13 mouse cellular contexts compared by ENCODE assay signal in genomic region chr17:79891944-79892343, GRCm38 (mm10). TPM values are rescaled to one million over a fixed set of nuclear protein-coding genes. Genes with fewer than 3 reads are reported as not detected.
DNase-seq lines count a peak whose midpoint lies in the region; ATAC-seq and TF ChIP-seq lines count a peak whose summit lies in the region.
"Had no signal": no experiment of that assay in that cellular context is flagged by ENCODE, and none has a peak within 500 bp of the region (broad histone marks: within the 10 kb centered on the region; RNA-seq: fewer than 3 reads in every experiment).

No protein-coding gene starts in this region.

- DNase-seq in kidney, postnatal 0 days (ENCODE audit: low spot score): peak; percentile 54
- no peak for DNase-seq in kidney, postnatal 36 days
- DNase-seq in R1 (ENCODE audit: low read depth, low spot score): peak; percentile 32
- DNase-seq in embryo, embryonic 11 days: peak; percentile 41
- DNase-seq in forebrain, embryonic 14.5 days (ENCODE audit: low spot score): no peak
- DNase-seq: layer of hippocampus, adult 9-11 months had no signal

- H3K36me3 ChIP-seq in kidney, postnatal 0 days (ENCODE audit: insufficient read depth, low read length): no peaks in the 10 kb centered on the region
- no peaks in the 10 kb centered on the region; the same call in 1 of the 2 replicates for H3K36me3 ChIP-seq in liver, embryonic 15.5 days (replicated peaks)
- H3K36me3 ChIP-seq in forebrain, embryonic 14.5 days (ENCODE audit: control insufficient read depth, insufficient read depth, low read length): no peaks in the 10 kb centered on the region
- no peaks in the 10 kb centered on the region for H3K36me3 ChIP-seq in midbrain, embryonic 16.5 days (ENCODE audit: control insufficient read depth, insufficient read depth, low read length)
- H3K36me3 ChIP-seq: embryonic facial prominence, embryonic 12.5 days; limb, embryonic 15.5 days had no signal

- H3K9me3 ChIP-seq in kidney, postnatal 0 days (replicated peaks; ENCODE audit: low read length): no peaks in the 10 kb centered on the region
- H3K9me3 ChIP-seq in liver, embryonic 15.5 days (replicated peaks): no peaks in the 10 kb centered on the region
- no peaks in the 10 kb centered on the region for H3K9me3 ChIP-seq in forebrain, embryonic 14.5 days (replicated peaks; ENCODE audit: control insufficient read depth, low read length)
- no peaks in the 10 kb centered on the region for H3K9me3 ChIP-seq in midbrain, embryonic 16.5 days (replicated peaks; ENCODE audit: control insufficient read depth, low read length, poor library complexity, severe bottlenecking)
- H3K9me3 ChIP-seq: embryonic facial prominence, embryonic 12.5 days; heart, embryonic 10.5 days; limb, embryonic 15.5 days had no signal

- no peaks in the 10 kb centered on the region for H3K27me3 ChIP-seq in kidney, postnatal 0 days (ENCODE audit: insufficient read depth, low read length)
- peaks cover 8% of the 10 kb centered on the region for H3K27me3 ChIP-seq in liver, embryonic 15.5 days
- H3K27me3 ChIP-seq in forebrain, embryonic 14.5 days (replicated peaks; ENCODE audit: control insufficient read depth, insufficient read depth, low read length): no peaks in the 10 kb centered on the region
- H3K27me3 ChIP-seq in midbrain, embryonic 16.5 days (ENCODE audit: control insufficient read depth, insufficient read depth, low read depth, low read length): no peaks in the 10 kb centered on the region
- H3K27me3 ChIP-seq: limb, embryonic 15.5 days had no signal

- no peak overlapping the region for H3K9ac ChIP-seq in kidney, postnatal 0 days (ENCODE audit: low read depth, low read length)
- no peak overlapping the region for H3K9ac ChIP-seq in liver, embryonic 15.5 days
- no peak overlapping the region for H3K9ac ChIP-seq in forebrain, embryonic 14.5 days (ENCODE audit: low read length)
- H3K9ac ChIP-seq in midbrain, embryonic 16.5 days (ENCODE audit: low read depth, low read length): no peak overlapping the region
- H3K9ac ChIP-seq: embryonic facial prominence, embryonic 12.5 days; limb, embryonic 15.5 days had no signal

- no peak overlapping the region for H3K4me2 ChIP-seq in kidney, postnatal 0 days (ENCODE audit: low read length)
- peak overlapping the region; percentile 91 for H3K4me2 ChIP-seq in liver, embryonic 15.5 days
- no peak overlapping the region for H3K4me2 ChIP-seq in forebrain, embryonic 14.5 days (ENCODE audit: low read length)
- H3K4me2 ChIP-seq in midbrain, embryonic 16.5 days (ENCODE audit: low read length): no peak overlapping the region
- H3K4me2 ChIP-seq: embryonic facial prominence, embryonic 12.5 days; limb, embryonic 15.5 days had no signal

- H3K4me3 ChIP-seq in kidney, postnatal 0 days (replicated peaks; ENCODE audit: low read depth, low read length): no peak overlapping the region
- H3K4me3 ChIP-seq in liver, embryonic 15.5 days (replicated peaks): peak overlapping the region; percentile 17; the same call in 1 of the 2 replicates
- H3K4me3 ChIP-seq in forebrain, embryonic 14.5 days (ENCODE audit: low read depth, low read length): no peak overlapping the region
- no peak overlapping the region for H3K4me3 ChIP-seq in midbrain, embryonic 16.5 days (ENCODE audit: low read depth, low read length)
- H3K4me3 ChIP-seq: embryonic facial prominence, embryonic 12.5 days; heart, embryonic 10.5 days; limb, embryonic 15.5 days had no signal

- TF ChIP-seq CTCF in kidney, postnatal 0 days (IDR thresholded peaks at IDR 0.05; ENCODE audit: low read depth): peak; percentile 26; the same call in 1 of the 2 replicates

- 29% methylated on average over 7 of the region's 7 CpGs for WGBS in kidney, postnatal 0 days
- WGBS in liver, embryonic 15.5 days (ENCODE audit: insufficient replicate concordance): 28% methylated on average over 7 of the region's 7 CpGs
- 73% methylated on average over 7 of the region's 7 CpGs for WGBS in forebrain, embryonic 14.5 days
- 64% methylated on average over 7 of the region's 7 CpGs for WGBS in midbrain, embryonic 16.5 days

- H3K27ac ChIP-seq in kidney, postnatal 0 days: no peak overlapping the region
- H3K27ac ChIP-seq in liver, embryonic 15.5 days (replicated peaks): peak overlapping the region; percentile 45; the same call in 1 of the 2 replicates
- H3K27ac ChIP-seq in forebrain, embryonic 14.5 days (ENCODE audit: low read depth, low read length): no peak overlapping the region
- no peak overlapping the region for H3K27ac ChIP-seq in midbrain, embryonic 16.5 days (ENCODE audit: low read length)
- H3K27ac ChIP-seq: embryonic facial prominence, embryonic 12.5 days; heart, embryonic 10.5 days; hindbrain, postnatal 0 days; limb, embryonic 15.5 days had no signal

- no peak for ATAC-seq in kidney, postnatal 0 days (replicated peaks; ENCODE audit: low FRiP score, low read depth)
- ATAC-seq in liver, embryonic 15.5 days (ENCODE audit: insufficient read depth): no peak
- no peak for ATAC-seq in forebrain, embryonic 14.5 days
- no peak for ATAC-seq in frontal cortex, adult (ENCODE audit: low TSS enrichment)
- no peak for ATAC-seq in midbrain, embryonic 16.5 days
- ATAC-seq: hindbrain, postnatal 0 days had no signal

- peaks cover 20% of the 10 kb centered on the region for H3K4me1 ChIP-seq in kidney, postnatal 0 days (replicated peaks; ENCODE audit: insufficient read depth, low read length)
- peaks cover 68% of the 10 kb centered on the region for H3K4me1 ChIP-seq in liver, embryonic 15.5 days (replicated peaks)
- H3K4me1 ChIP-seq in forebrain, embryonic 14.5 days (ENCODE audit: control insufficient read depth, insufficient read depth, low read length): peaks cover 15% of the 10 kb centered on the region
- H3K4me1 ChIP-seq in midbrain, embryonic 16.5 days (ENCODE audit: control insufficient read depth, insufficient read depth, low read length): peaks cover 16% of the 10 kb centered on the region

RNA-seq across cellular contexts. Expression of gene Atl2, which starts 4.0 kb away (rescaled TPM):
- polyA plus RNA-seq in kidney, postnatal 0 days (2015; fragmentation: Nextera tagmentation; extraction: Ambion mirVana): 28.2 and 30.7 TPM in 2 replicates
- polyA plus RNA-seq in liver, embryonic 15.5 days (2015; fragmentation: Nextera tagmentation; extraction: Ambion mirVana): 29.7 and 30.2 TPM in 2 replicates
- 28.2 and 35.2 TPM in 2 replicates for polyA plus RNA-seq in forebrain, embryonic 14.5 days (2014; fragmentation: Nextera tagmentation; extraction: Ambion mirVana)
- polyA plus RNA-seq in midbrain, embryonic 16.5 days (2015; fragmentation: Nextera tagmentation; extraction: Ambion mirVana): 38.3 and 39.2 TPM in 2 replicates

Comparison
In these comparisons a context has a peak if more than half of its experiments do, and no peak if none do; other contexts are left out.
1. DNase-seq: peak in kidney, postnatal 0 days (single experiment), R1 (single experiment) and embryo, embryonic 11 days (single experiment); none in kidney, postnatal 36 days (0 of 2) and forebrain, embryonic 14.5 days (single experiment).